Mouse (Mus musculus): ENCODE measurements at regions not wholly inside any gene's neighbourhood (a gene's known extent, or its start where the extent isn't known, plus 50 kb on each side); places are given as distances from the start of the nearest gene placed in this dataset.

DNA sequence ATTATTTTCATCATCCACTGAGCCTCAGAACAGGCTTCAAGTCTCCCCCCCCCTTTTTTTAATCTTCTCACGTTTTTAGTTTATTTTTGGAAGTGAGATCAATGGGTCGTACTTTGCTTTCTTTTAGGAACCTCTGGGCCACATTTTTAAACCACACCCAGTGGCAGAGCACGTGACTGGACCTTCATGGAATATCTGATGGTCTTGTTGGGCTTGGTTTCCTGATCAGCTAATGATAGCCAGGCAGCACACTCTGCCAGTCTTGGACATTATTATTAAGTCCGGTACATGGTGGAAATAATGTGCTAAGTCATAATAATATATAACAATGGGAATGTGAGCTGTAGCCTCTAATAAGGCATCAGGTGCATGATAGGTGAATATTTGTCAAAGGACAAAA, 138.0 kb upstream of the Klf4 start:
- TF ChIP-seq TCF12 (IDR thresholded peaks at IDR 0.05; ENCODE audit: insufficient read depth, poor library complexity, severe bottlenecking), result no peak
- TF ChIP-seq POLR2A (IDR thresholded peaks at IDR 0.05; ENCODE audit: insufficient read length, low read depth), result no peak
- TF ChIP-seq CEBPB (IDR thresholded peaks at IDR 0.05; ENCODE audit: insufficient read depth, poor library complexity, severe bottlenecking), result no peak

Data from myocyte (in vitro differentiated cells).